Mouse (Mus musculus) liver, adult (tissue): ENCODE measurements around the gene Ubap2l.

ENCODE experiments used
- GATA4 ChIP-seq: IDR thresholded peaks from 2 replicates; pipeline ENCODE4 v1.6.1; 2014; ENCODE audit warnings: mild to moderate bottlenecking, low read length; ENCODE audit not compliant: insufficient replicate concordance

Ubap2l gene

DNA sequence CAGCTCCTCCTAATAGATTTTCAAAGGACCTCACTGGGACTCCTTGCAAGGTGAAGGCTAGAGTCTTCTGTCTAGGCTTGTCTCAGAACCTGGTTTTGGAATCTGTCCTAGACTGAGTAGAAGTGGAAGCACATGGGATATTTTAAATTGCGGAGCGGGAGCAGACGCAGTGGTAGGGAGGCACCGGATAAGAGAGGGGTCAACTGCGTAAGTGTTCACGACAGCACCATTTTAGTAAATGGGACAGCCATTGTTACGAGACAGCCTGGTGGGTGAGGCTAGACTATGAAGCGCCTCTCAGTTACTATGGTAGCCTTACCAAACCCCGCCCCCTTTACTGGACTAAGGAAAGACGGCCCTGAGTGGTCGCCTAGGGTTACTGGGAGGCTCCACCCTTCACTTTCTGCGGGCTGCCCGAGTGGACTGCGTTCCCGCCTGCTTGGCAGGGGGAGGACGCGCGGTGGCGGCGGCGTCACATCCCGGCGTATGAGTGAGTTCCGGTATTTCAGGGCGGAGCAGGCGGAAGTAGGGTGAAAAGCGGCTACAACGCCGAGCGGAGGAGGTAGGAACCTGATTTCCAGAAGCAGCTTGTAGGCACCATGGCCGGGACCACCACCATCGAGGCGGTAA, 26.8 kb upstream of the Ubap2l start:
- peak; percentile 9; the same call in 1 of the 2 replicates for TF ChIP-seq GATA4

- TF ChIP-seq GATA4 = no peak
Measured at GRCm38 (mm10) chr3:90078224-90078623, 25.8 kb upstream of the Ubap2l start.

- TF ChIP-seq GATA4 = no peak; the same call in 1 of the 2 replicates
Measured at GRCm38 (mm10) chr3:90076921-90077716, 24.7 kb upstream of the Ubap2l start.

DNA sequence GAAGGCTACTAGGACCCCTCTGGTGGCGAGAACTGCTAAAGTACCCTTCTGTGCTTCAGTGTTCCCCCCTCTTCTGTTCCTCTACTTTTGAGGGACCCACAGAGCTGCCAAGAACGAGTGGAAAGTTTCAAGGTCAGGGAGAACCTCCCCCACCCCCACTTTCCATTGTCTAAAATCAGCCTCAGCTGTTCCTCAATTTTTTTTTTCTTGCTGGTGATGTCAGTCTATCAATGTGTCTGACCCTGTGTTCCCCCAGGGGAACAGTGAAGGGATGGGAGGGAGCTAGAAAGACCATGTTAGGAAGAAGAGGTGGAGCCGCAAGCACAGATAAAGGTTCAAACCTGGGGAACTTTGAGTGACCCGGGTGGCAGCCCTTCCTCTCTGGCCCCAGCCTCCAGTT, 19.9 kb upstream of the Ubap2l start, which contains the start of gene Tpm3:
Tpm3 (plus strand) TSS at position 356 of the 400 bp plus-strand sequence.
- no peak for TF ChIP-seq GATA4

DNA sequence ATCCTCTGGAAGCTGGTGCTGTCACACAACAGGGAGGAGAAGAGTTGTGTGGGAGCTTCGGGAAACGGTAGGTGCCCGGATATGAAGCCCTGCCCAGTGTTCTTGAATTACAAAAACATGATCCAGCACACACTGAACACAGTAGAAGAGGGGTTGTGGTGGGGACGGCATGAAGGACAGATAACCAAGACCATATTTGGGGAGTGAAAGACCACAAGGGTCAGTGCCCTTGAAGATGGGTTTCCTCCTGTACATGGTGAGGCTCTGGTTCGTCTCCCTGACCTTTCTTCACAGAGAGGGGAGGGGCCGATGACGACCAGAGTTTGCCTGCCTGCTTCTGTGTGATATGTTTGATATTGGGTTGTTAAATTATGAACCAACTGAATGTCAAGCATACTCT, 17.3 kb upstream of the Ubap2l start:
- TF ChIP-seq GATA4 = no peak

DNA sequence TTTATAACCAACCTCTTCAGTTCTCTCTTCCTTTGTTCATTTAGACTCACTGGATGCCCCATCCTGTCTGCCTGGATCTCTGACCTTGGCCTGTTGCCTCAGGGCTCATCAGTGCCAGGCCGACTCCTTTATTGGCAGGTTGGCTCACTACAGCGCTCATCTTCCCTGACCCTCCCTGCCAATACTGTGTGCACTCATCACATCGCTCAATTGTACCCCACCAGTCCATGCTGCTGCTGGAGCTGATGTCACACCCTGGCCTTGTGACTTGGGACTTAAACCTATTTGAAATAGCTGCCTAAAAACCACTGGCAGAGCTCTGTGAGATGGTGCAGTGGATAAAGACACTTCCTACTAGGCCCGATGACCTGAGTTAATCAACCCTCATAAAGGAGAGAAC, 15.4 kb upstream of the Ubap2l start:
- no peak for TF ChIP-seq GATA4

- no peak for TF ChIP-seq GATA4
Measured at GRCm38 (mm10) chr3:90065553-90065952, 13.1 kb upstream of the Ubap2l start.

DNA sequence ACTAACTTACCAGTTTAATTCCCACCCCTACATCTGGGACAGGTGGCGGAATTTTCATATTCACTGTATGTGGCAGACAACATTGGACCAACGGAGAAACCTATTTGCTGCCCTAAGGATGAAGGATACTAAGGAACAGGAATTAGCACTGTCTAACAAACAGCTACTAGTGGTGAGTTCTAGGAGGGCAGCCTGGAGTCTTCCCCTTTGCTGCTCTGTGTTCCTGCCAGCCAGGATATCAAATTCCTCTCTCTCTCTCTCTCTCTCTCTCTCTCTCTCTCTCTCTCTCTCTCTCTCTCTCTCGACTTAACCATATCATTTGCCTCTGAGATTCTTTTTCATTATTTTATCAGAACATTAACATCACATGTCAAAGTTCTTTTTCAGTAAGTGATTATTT, 12.0 kb upstream of the Ubap2l start:
- TF ChIP-seq GATA4 = no peak

GRCm38 (mm10) chr3:90062539-90062938, 10.1 kb upstream of the Ubap2l start:
- no peak for TF ChIP-seq GATA4

GRCm38 (mm10) chr3:90061549-90061948, 9.1 kb upstream of the Ubap2l start:
- no peak for TF ChIP-seq GATA4

DNA sequence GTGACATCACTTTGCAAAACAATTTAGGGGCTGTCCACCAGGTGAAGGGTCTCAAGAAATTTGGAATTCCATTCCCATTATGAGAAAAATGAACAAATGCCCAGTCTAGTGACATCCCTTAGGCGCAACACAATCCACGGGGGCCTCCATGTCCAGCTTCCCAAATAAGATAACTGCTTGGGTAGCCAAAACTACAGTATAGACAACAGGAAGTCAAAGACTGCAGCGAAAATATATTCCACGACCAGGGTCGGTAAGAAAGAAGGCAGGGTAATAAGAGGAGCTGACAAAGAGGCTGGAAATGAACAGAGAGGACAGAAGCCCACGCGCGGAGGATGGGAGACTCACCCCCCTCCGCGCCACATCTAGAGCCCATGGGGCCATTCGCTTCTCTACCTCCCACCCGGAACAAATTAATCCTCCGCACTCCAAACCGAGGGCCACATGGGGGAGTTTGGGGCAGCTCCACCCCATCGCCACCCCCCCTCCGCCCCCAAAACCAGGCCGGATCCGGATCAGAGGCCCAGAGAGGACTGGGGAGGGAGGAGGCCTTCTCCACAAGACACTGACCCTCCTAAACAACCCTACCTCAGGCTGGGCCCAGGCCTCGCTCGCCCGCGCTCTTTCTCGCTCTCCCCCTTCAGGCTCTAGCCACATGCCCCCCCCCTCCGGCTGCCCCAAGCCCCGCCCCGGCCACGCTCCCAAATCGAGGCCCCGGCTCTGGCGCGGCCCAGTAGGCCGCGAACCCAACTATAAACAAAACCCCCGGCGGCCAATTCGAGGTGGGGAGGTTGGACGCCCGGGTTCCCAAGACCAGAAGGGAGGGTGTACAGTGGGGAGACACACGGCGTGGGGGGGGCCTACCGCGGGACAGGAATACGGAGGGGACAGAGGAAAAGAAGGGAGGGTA, 732 bp downstream of the Ubap2l start, which contains the start of gene 4933434E20Rik:
4933434E20Rik (plus strand) TSS at position 196 of the 910 bp plus-strand sequence.
- TF ChIP-seq GATA4 = no peak

DNA sequence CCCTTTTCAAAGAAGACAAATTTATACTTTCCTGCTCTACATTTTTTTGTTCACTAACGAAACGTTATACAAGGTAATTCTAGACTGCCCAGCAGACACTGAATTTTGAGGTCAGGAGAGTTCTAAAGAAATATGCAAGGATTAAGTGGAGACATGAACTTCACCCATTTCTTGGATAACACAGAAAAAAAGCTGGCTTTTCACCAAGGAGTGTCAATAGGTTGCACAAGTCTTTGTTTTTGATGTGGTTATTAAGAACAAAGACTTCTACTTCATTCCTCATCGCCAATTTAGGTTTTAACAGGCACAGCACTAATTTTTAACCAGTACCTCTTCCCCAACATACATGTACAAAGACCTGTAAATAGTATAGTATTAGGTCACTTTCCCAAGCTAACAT, 2.7 kb downstream of the Ubap2l start:
- no peak for TF ChIP-seq GATA4

- TF ChIP-seq GATA4 = no peak
Measured at GRCm38 (mm10) chr3:90036263-90036662, 16.2 kb downstream of the Ubap2l start.

DNA sequence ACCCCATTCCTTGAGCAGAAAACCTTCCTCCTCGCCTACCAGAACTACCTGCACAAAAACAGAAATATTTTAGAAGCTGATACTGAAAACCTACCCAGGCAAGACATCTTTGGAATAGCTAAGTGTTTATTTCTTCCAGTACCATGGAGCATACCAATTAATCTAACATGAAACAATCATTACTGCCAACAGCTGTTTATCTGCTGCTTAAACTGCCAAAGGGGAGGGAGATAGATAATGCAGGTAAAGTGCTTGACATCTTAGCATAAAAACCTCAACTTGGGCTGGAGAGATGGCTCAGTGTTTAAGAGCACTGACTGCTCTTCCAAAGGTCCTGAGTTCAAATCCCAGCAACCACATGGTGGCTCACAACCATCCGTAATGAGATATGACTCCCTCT, 17.8 kb downstream of the Ubap2l start:
- no peak for TF ChIP-seq GATA4

DNA sequence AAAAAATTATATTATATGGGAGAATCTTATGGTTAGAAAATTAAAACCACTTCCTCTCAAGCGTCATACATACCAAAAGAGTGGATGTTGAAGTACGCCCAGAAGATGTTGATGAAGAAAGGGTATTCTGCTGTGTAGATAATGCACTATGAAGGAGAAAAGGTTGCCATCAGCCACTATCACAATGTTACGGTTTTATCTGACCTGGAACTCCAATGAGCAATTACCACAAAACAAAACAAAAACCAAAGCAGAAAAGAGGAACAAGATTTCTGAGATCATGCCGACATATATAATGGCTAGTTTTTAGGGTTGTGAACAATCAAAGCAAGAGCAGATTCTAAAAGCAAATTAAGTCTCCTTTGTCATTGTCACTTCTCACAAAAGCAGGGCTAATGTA, 35.8 kb downstream of the Ubap2l start:
- no peak for TF ChIP-seq GATA4
